Mouse (Mus musculus) bone marrow macrophage, adult 2 months (primary cell): ENCODE measurements at regions not wholly inside any gene's neighbourhood (a gene's known extent, or its start where the extent isn't known, plus 50 kb on each side); places are given as distances from the start of the nearest gene placed in this dataset.

Experiments
- H3K27ac ChIP-seq: 2 replicates; pipeline ENCODE4 v1.5.1; 2012; ENCODE audit warnings: low read depth, low read length; ENCODE audit not compliant: insufficient read depth
- H3K4me1 ChIP-seq: 2 replicates; pipeline ENCODE4 v1.6.1; 2012; ENCODE audit warnings: low read length; ENCODE audit not compliant: control insufficient read depth, insufficient read depth
- H3K4me3 ChIP-seq: 2 replicates; pipeline ENCODE4 v1.5.1; 2012; ENCODE audit warnings: mild to moderate bottlenecking, low read length, moderate library complexity; ENCODE audit not compliant: insufficient read depth
- CTCF ChIP-seq: IDR thresholded peaks from 2 replicates; pipeline ENCODE4 v1.5.1; 2012; ENCODE audit warnings: low read depth, mild to moderate bottlenecking, low read length, moderate library complexity
- POLR2A ChIP-seq: IDR thresholded peaks from 2 replicates; pipeline ENCODE4 v1.6.1; 2012; ENCODE audit warnings: mild to moderate bottlenecking, low read depth, low read length, borderline replicate concordance

DNA sequence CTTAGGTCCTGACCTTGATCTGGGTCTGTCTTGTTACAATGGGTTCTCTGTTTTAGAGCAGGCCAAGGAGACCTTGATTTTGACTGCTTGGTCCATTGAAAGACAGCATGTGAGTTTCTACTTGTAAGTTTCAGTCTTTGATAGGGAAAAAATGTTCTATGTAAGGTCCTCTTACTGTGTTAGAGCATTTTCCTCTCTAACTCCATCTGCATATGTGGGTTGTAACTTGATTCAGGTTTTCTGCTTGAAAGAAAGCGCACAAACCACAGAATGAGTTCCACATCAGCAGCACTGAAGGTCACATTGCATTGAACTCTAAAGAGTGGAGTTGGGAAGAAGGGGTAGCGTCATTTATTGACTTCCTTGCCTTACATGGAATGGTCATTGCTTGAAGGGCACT lies 502.2 kb downstream of the Col12a1 start:
- Histone ChIP-seq H3K27ac (no peak overlapping the region), H3K4me3 (no peak overlapping the region), H3K4me1 (no peaks in the 10 kb centered on the region)
- no peak for TF ChIP-seq POLR2A
- TF ChIP-seq CTCF = no peak

DNA sequence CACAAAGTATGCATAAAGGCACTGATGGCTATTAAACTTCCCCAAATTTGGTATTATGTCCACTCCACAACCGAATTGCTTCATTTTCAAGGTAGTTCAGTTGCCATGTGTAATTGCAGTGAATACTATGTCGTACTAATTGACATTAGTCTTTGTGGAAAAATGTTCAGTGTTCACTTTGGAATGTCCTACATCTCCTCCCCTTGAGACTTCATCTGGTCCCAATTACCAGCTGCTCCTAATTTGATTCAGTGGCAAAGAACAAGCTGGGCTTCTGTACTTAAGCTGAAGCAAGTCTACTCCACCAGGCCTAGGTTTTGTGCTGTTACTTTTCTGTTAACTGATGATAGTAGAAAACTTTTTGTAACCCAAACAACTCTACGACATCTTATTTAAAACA lies 485.6 kb downstream of the Col12a1 start:
- Histone ChIP-seq H3K27ac (no peak overlapping the region), H3K4me1 (no peaks in the 10 kb centered on the region), H3K4me3 (no peak overlapping the region)
- TF ChIP-seq CTCF (no peak), POLR2A (no peak)

DNA sequence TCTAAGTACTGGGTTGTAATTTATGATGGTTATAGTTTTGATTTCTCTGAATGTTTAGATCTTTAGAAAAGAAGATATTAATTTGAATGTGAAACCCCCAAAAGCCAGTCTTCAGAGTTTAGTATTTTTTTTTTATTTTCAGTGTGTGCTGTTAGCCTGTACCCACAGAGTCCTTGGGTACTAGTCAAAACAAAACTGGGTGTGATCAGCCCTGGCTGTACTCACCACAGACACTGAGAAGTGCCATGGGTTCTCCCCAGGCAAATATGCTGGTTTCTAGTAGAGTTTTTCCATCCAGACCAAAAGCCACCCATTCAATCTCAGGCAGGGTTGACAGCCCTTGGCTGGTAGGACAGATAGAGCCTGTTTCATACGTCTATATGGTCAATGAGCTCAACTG lies 484.9 kb downstream of the Col12a1 start:
- no peak overlapping the region for H3K27ac ChIP-seq
- no peak overlapping the region for H3K4me3 ChIP-seq
- TF ChIP-seq POLR2A (no peak), CTCF (no peak)
- no peaks in the 10 kb centered on the region for H3K4me1 ChIP-seq

DNA sequence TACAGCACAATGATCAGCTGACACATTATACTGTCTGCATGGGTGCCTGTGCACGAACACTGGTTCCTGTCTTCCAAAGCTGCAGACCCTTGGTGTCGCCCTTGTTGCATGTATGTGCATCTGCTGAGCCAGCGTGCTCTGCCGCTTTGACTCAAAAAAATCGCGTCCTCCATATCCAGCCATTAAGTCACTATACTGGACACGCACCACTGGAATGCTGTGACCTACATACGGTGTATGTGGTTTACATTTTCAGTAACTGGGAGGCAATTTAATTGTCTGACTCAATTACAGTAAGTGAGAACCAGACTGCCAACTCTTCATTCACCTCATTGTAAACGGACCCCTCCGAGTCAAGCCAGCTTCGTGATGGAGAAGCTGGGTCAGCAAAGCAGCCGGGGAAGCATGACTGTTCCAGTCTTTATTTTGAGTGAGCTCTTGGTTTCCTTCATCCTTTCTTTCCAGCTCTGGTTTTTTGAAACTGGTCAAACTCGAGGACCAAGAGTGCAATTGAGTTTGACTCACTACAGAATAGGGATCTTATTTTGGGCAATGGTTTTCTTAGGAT lies 448.9 kb downstream of the Col12a1 start:
- Histone ChIP-seq H3K4me1 (no peaks in the 10 kb centered on the region), H3K27ac (no peak overlapping the region), H3K4me3 (no peak overlapping the region)
- TF ChIP-seq POLR2A (no peak), CTCF (no peak)

DNA sequence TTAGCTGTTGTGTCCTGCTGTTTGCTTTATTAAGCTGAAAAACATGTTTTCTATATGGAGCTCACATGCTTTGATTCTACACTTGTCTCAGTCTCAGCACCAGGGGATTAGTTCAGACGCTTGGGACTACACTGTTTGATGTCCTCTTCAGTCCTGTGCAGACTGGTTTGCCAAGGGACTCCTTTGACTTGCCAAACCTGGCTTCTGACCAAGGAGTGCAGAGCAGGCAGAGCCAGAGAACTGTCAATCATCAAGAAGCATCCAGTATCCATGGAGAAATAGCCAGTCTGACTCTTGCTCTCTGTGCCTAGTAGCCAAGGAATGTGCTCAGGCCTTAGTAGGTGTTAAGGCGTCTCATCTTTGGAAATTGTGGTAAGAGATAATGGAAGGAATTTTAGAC lies 448.4 kb downstream of the Col12a1 start:
- H3K27ac ChIP-seq = no peak overlapping the region
- TF ChIP-seq POLR2A (no peak), CTCF (no peak)
- H3K4me1 ChIP-seq = no peaks in the 10 kb centered on the region
- no peak overlapping the region for H3K4me3 ChIP-seq

DNA sequence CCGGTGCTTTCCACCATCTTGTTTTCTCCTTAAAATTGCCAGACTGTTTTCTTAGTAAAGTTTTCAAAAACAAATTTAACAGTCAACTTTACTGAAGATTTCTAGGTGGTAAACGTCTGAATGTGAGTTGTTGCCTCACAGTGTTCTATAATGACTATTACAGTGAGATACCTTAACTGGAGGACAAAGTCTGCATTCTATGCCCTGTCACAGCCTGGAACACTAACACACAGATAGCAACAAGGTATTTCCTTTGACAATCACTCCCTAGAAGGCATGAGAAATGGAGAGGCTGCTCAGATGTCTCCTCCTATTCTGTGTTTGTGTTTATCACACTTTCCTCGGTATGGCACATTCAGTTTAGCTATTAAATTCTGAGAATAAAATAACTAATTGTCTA lies 430.8 kb downstream of the Col12a1 start:
- TF ChIP-seq CTCF = no peak
- TF ChIP-seq POLR2A = no peak
- Histone ChIP-seq H3K27ac (no peak overlapping the region), H3K4me1 (no peaks in the 10 kb centered on the region), H3K4me3 (no peak overlapping the region)

DNA sequence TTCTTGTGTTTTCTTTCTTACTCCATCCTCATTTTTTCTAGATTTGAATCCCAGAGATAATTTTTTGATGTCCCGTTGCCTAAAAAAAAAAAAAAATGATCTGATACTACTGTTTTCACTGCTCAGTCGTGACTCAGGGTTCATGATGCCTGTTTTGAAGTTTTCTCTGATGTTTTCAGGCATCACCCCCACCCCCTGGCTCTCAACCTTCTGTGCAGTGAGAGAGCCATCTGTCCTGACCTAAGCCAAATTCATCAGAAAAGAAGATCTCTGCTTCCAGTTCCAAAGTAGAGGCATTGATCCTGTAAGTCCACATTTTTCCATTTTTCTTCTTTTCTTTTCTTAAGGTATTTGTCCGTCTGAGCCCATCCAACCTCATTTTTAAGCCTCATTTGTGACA lies 423.3 kb downstream of the Col12a1 start:
- Histone ChIP-seq H3K4me1 (no peaks in the 10 kb centered on the region), H3K27ac (no peak overlapping the region), H3K4me3 (no peak overlapping the region)
- TF ChIP-seq CTCF = no peak
- no peak for TF ChIP-seq POLR2A

DNA sequence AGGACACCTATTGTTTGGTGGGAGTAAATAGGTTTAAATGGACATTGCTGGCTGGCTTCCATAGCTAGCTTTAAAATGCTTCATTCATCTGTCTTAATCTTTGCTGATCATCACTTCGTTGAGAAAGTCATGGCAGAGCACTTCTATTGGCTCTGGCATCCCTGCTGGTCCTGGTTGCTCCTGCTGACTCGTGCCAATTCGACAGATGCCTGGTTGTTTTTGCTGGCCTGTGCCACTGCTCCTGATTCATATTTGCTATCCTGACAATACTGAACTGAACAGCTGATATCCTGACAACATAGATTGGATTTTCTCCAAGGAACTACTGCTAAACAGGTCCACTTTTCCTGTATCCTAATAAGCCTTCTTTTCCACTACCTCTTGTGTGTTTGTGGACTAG lies 417.1 kb downstream of the Col12a1 start:
- Histone ChIP-seq H3K4me3 (no peak overlapping the region), H3K27ac (no peak overlapping the region), H3K4me1 (no peaks in the 10 kb centered on the region)
- TF ChIP-seq POLR2A (no peak), CTCF (no peak)

DNA sequence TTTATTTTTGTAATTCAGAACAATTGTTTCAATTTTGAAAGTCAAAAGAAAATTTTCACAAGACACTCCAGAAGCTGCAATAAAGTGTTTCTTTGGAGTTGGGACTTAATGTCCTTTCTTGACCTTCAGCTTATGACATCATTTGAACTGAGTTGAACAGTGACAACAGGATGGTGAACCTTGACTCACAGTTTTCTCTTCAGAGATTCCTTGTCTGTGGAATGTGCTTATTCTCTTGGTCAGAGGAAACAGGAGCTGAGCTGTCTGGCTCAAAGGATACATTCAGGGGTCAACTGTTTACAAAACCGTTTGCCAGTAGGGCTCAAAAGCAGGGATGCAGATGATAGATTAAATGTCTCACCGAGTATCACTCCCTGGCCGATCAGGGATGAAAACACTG lies 408.0 kb downstream of the Col12a1 start:
- TF ChIP-seq CTCF (no peak), POLR2A (no peak)
- no peak overlapping the region for H3K27ac ChIP-seq
- H3K4me1 ChIP-seq = no peaks in the 10 kb centered on the region
- H3K4me3 ChIP-seq = no peak overlapping the region

DNA sequence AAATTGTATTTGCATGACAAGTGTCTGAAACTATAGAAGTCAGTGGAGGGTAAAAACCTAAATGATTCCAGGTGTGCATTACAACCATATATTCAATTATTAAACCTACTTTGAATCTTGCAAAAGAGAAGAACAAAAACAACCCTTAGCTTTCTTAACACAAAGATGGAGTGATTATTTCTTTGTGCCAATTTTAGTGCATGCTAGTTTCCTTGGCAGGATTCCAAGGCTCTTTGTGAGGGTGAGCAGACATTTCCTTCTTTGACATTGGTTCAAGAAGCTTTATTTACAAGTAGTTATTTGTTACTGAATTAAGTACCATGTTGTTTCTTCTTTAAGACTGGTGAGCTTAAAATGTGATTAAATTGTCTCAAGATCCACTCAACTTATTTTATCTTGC lies 401.2 kb downstream of the Col12a1 start:
- Histone ChIP-seq H3K4me1 (no peaks in the 10 kb centered on the region), H3K27ac (no peak overlapping the region), H3K4me3 (no peak overlapping the region)
- no peak for TF ChIP-seq POLR2A
- no peak for TF ChIP-seq CTCF

DNA sequence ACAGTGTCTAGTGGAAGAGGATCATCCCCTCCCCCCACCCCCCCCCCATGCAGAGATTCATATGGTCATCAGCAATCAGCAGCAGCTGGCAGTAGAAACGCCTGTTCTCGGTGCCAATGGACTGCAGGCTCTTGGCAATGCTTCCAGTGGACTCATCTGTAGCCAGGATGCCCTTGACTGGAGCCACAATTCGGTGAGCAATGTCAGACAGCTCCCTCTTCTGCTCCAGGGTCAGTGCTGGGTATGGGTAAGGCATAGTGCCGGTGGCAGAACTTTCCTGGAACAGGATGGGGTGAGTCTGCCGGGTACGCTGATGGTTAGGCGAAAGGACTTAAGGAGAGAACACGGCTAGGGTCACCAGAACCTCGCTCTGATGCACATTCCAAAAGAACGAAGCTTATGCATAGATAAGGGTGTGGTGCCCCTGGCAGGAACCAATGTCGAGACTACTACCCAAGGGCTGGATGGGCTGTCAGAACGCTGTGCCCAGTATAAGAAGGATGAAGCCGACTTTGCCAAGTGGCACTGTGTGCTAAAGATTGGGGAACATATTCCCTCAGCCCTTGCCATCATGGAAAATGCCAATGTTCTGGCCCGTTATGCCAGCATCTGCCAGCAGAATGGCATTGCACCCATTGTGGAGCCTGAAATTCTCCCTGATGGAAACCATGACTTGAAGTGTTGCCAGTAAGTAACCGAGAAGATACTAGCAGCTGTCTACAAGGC lies 372.1 kb downstream of the Col12a1 start:
- Histone ChIP-seq H3K4me3 (no peak overlapping the region), H3K4me1 (no peaks in the 10 kb centered on the region), H3K27ac (no peak overlapping the region)
- TF ChIP-seq POLR2A (no peak), CTCF (no peak)
